Mouse (Mus musculus): ENCODE data around the gene Bgn. TPM values are rescaled to one million over a fixed set of nuclear protein-coding genes. Genes with fewer than 3 reads are reported as not detected.
"Not testable (repeated sequence)": the region's sequence is repeated elsewhere in the genome, so short reads cannot be mapped to it uniquely, and the experiment has no call there.

The Bgn gene
- polyA plus RNA-seq, 1 experiment from 2014 or later, result 14.9 TPM

DNA sequence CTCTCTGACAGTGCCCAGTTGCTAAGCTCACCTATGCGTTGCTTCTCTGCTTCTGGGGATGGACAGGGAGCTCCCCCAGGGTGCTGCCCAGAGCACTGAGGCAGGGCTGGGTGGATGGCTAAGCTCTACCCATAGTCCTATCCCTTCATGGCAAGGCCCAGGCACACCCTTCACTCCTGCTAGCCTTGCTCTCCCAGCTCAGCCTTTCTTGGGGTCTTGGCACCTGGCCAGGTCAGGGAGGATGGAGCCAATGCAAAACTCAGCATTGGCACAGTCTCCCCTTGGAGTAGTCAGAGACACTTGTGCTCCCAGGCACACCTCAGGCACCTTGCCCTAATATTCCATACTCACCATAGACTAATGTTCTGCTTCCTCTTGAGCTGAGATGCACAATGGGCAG lies 674 bp downstream of the Bgn start:
- 0 out of 2 replicates have a peak, but pooled peaks have one; percentile 20 for ATAC-seq

GRCm38 (mm10) chrX:73484870-73485269 lies 1.5 kb downstream of the Bgn start:
- Histone ChIP-seq H3K9me3 (ENCODE audit: control insufficient read depth, low read length) (no peaks in the 10 kb centered on the region), H3K4me1 (replicated peaks; ENCODE audit: control insufficient read depth, insufficient read depth, low read length) (no peaks in the 10 kb centered on the region; the same call in 1 of the 2 replicates), H3K9ac (replicated peaks; ENCODE audit: low read depth, low read length) (no peak overlapping the region), H3K36me3 (ENCODE audit: control insufficient read depth, insufficient read depth) (no peaks in the 10 kb centered on the region), H3K27ac (ENCODE audit: low read length) (no peak overlapping the region), H3K4me3 (replicated peaks; ENCODE audit: low read length) (no peak overlapping the region), H3K4me2 (ENCODE audit: low read length) (no peak overlapping the region), H3K27me3 (replicated peaks; ENCODE audit: control insufficient read depth, insufficient read depth, low read length) (no peaks in the 10 kb centered on the region)
- 89% methylated on average over 4 of the region's 4 CpGs for WGBS
- no peak for ATAC-seq

More for the DNA sequence above, 674 bp downstream of the Bgn start:
- no peak overlapping the region for H3K4me2 ChIP-seq (ENCODE audit: low read length)
- H3K27ac ChIP-seq (ENCODE audit: low read length), result no peak overlapping the region
- 92% methylated on average over 1 of the region's 1 CpGs for WGBS
- no peaks in the 10 kb centered on the region for H3K9me3 ChIP-seq (ENCODE audit: control insufficient read depth, low read length)
- H3K9ac ChIP-seq (replicated peaks; ENCODE audit: low read depth, low read length), result no peak overlapping the region
- H3K27me3 ChIP-seq (replicated peaks; ENCODE audit: control insufficient read depth, insufficient read depth, low read length), result no peaks in the 10 kb centered on the region
- H3K4me3 ChIP-seq (replicated peaks; ENCODE audit: low read length), result 0 out of 2 replicates have a peak overlapping the region, but pooled peaks have one; percentile 3
- no peaks in the 10 kb centered on the region; the same call in 1 of the 2 replicates for H3K4me1 ChIP-seq (replicated peaks; ENCODE audit: control insufficient read depth, insufficient read depth, low read length)
- H3K36me3 ChIP-seq (ENCODE audit: control insufficient read depth, insufficient read depth), result no peaks in the 10 kb centered on the region

DNA sequence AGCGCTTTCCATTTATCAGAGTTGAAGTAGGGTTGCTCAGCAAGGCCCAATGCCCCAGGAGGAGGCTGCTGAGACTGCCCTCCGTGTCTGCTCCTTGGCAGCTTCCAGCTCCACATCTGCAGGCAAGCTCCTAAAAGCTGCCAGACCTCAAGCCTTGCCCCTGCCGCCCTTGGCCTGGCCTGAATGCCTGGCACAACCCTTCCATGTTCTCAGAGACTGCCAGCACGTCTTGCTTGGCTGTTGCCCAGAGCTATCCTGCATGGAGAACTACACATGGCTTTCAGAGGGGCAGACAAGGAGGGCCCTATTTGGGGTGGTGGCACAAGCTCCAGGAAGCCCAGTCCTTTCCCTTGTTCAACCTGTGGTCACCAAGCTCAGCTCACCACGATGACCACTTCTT lies 3.5 kb downstream of the Bgn start:
- Histone ChIP-seq H3K36me3 (ENCODE audit: control insufficient read depth, insufficient read depth) (no peaks in the 10 kb centered on the region), H3K4me3 (replicated peaks; ENCODE audit: low read length) (no peak overlapping the region), H3K4me1 (replicated peaks; ENCODE audit: control insufficient read depth, insufficient read depth, low read length) (no peaks in the 10 kb centered on the region; the same call in 1 of the 2 replicates), H3K4me2 (ENCODE audit: low read length) (no peak overlapping the region), H3K27me3 (replicated peaks; ENCODE audit: control insufficient read depth, insufficient read depth, low read length) (no peaks in the 10 kb centered on the region), H3K9ac (replicated peaks; ENCODE audit: low read depth, low read length) (no peak overlapping the region), H3K27ac (ENCODE audit: low read length) (no peak overlapping the region), H3K9me3 (ENCODE audit: control insufficient read depth, low read length) (no peaks in the 10 kb centered on the region)
- WGBS, result 56% methylated on average over 5 of the region's 5 CpGs
- no peak for ATAC-seq

GRCm38 (mm10) chrX:73490186-73490585 lies 6.8 kb downstream of the Bgn start:
- 64% methylated on average over 4 of the region's 4 CpGs for WGBS
- H3K27ac ChIP-seq (ENCODE audit: low read length), result no peak overlapping the region
- ATAC-seq, result no peak
- H3K27me3 ChIP-seq (replicated peaks; ENCODE audit: control insufficient read depth, insufficient read depth, low read length), result no peaks in the 10 kb centered on the region
- H3K4me3 ChIP-seq (replicated peaks; ENCODE audit: low read length), result no peak overlapping the region
- H3K4me1 ChIP-seq (replicated peaks; ENCODE audit: control insufficient read depth, insufficient read depth, low read length), result no peaks in the 10 kb centered on the region
- H3K9me3 ChIP-seq (ENCODE audit: control insufficient read depth, low read length), result no peaks in the 10 kb centered on the region
- H3K36me3 ChIP-seq (ENCODE audit: control insufficient read depth, insufficient read depth), result no peaks in the 10 kb centered on the region
- no peak overlapping the region for H3K9ac ChIP-seq (replicated peaks; ENCODE audit: low read depth, low read length)
- H3K4me2 ChIP-seq (ENCODE audit: low read length), result no peak overlapping the region

- Histone ChIP-seq H3K9ac (replicated peaks; ENCODE audit: low read depth, low read length) (no peak overlapping the region), H3K4me1 (replicated peaks; ENCODE audit: control insufficient read depth, insufficient read depth, low read length) (no peaks in the 10 kb centered on the region), H3K36me3 (ENCODE audit: control insufficient read depth, insufficient read depth) (no peaks in the 10 kb centered on the region), H3K27me3 (replicated peaks; ENCODE audit: control insufficient read depth, insufficient read depth, low read length) (no peaks in the 10 kb centered on the region), H3K27ac (ENCODE audit: low read length) (no peak overlapping the region), H3K4me2 (ENCODE audit: low read length) (no peak overlapping the region), H3K4me3 (replicated peaks; ENCODE audit: low read length) (no peak overlapping the region), H3K9me3 (ENCODE audit: control insufficient read depth, low read length) (no peaks in the 10 kb centered on the region)
- 73% methylated on average over 3 of the region's 3 CpGs for WGBS
- no peak for ATAC-seq
Observed at GRCm38 (mm10) chrX:73490804-73491203, 7.4 kb downstream of the Bgn start.

DNA sequence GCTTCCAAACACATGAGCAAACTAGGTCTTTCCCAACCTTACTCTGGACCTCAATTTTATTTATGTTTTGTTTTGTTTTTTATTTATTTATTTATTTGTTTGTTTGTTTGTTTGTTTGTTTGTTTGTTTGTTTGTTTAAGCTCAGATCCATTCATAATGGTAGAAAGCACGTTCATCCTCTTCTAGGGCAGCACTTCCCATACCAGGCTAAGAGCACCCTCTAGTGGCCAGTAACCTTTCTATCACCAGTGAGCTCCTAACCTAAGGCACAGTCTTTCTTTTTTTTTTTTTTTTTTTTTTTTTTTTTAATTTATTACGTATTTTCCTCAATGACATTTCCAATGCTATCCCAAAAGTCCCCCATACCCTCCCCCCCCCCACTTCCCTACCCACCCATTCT lies 10.2 kb downstream of the Bgn start:
- H3K9ac ChIP-seq (replicated peaks; ENCODE audit: low read depth, low read length); H3K27ac ChIP-seq (ENCODE audit: low read length); H3K4me2 ChIP-seq (ENCODE audit: low read length); H3K27me3 ChIP-seq (replicated peaks; ENCODE audit: control insufficient read depth, insufficient read depth, low read length); H3K36me3 ChIP-seq (ENCODE audit: control insufficient read depth, insufficient read depth); H3K4me1 ChIP-seq (replicated peaks; ENCODE audit: control insufficient read depth, insufficient read depth, low read length); H3K9me3 ChIP-seq (ENCODE audit: control insufficient read depth, low read length); H3K4me3 ChIP-seq (replicated peaks; ENCODE audit: low read length): not testable (repeated sequence)
- ATAC-seq, result peak; percentile 87
- 8% methylated on average over 1 of the region's 2 CpGs for WGBS

DNA sequence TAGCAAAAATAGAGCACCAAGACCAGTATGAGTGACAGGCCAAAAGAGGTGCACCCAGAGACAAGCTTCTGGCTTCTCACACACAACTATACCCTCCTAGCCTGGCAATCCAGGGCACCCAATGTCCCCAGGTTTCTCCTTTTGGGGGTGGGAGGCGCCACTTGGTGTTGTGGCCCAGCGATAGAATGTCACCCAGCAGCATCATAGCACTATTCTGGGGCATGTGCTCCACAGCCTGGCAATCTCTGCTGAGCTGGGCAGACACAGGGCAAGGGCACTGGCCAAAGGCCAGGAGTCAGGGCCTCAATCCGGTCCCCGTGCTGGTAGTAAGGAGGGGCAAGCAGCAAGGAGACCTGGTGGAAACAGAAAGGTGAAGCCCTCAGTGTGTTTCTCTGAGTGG lies 13.3 kb downstream of the Bgn start:
- no peaks in the 10 kb centered on the region for H3K4me1 ChIP-seq (replicated peaks; ENCODE audit: control insufficient read depth, insufficient read depth, low read length)
- H3K9me3 ChIP-seq (ENCODE audit: control insufficient read depth, low read length), result no peaks in the 10 kb centered on the region
- no peak overlapping the region for H3K9ac ChIP-seq (replicated peaks; ENCODE audit: low read depth, low read length)
- no peaks in the 10 kb centered on the region for H3K36me3 ChIP-seq (ENCODE audit: control insufficient read depth, insufficient read depth)
- no peak overlapping the region for H3K4me2 ChIP-seq (ENCODE audit: low read length)
- H3K4me3 ChIP-seq (replicated peaks; ENCODE audit: low read length), result no peak overlapping the region
- ATAC-seq, result no peak
- 93% methylated on average over 4 of the region's 4 CpGs for WGBS
- no peaks in the 10 kb centered on the region for H3K27me3 ChIP-seq (replicated peaks; ENCODE audit: control insufficient read depth, insufficient read depth, low read length)
- H3K27ac ChIP-seq (ENCODE audit: low read length), result no peak overlapping the region

DNA sequence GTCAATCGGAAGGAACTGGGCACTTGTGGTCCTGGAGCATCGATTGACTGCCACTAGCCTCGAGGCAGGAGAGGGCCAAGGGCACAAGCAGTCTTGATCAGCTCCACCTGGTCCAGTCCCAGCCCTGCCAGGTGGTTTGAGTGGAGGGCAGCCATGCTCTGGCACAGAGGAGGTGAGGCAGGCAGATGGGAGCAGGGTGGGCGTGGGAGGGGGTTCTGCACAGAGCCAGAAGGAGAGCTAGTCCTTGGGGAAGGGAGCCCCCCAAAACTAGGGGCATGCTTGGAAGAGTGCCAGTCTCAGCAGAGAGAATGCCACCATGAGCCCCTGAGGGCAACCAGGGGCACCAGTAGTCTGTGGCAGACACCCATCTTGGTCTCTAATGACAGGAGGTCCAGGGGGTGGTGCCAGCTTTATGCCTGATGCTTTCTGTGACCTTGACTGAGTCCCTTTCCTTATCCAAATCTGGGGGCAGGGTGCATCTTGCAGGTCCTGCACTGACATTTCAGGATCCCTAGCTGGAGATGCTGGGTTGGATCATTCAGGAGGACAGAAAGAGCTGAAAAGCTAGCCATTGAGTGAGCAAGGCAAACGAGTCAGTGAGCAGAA lies 21.8 kb downstream of the Bgn start:
- no peak for ATAC-seq
- Histone ChIP-seq H3K27me3 (replicated peaks; ENCODE audit: control insufficient read depth, insufficient read depth, low read length) (no peaks in the 10 kb centered on the region), H3K9me3 (ENCODE audit: control insufficient read depth, low read length) (no peaks in the 10 kb centered on the region), H3K4me2 (ENCODE audit: low read length) (no peak overlapping the region), H3K9ac (replicated peaks; ENCODE audit: low read depth, low read length) (no peak overlapping the region), H3K4me1 (replicated peaks; ENCODE audit: control insufficient read depth, insufficient read depth, low read length) (no peaks in the 10 kb centered on the region; the same call in 1 of the 2 replicates), H3K27ac (ENCODE audit: low read length) (no peak overlapping the region), H3K4me3 (replicated peaks; ENCODE audit: low read length) (no peak overlapping the region), H3K36me3 (ENCODE audit: control insufficient read depth, insufficient read depth) (no peaks in the 10 kb centered on the region)
- 69% methylated on average over 5 of the region's 5 CpGs for WGBS

DNA sequence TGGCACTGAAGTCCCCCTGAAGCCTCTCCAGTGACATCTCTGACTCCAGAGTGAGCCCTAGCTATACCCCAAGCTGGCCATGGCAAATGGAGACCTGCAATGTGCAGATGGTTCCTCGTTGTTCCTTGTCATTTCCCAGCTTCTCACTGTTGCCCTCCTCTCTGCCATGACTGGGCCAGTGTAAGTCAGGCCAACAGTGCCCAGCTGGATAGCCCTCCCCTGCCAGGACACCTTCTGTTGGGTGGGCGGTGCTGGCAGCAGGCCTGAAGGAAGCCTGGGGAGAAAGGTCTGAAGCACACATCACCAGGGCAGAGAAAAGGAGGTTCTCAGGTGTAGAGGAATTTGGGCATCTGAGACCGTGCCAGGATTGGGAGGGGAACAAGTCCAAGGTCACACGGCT lies 23.2 kb downstream of the Bgn start:
- Histone ChIP-seq H3K9ac (replicated peaks; ENCODE audit: low read depth, low read length) (no peak overlapping the region), H3K4me3 (replicated peaks; ENCODE audit: low read length) (no peak overlapping the region), H3K36me3 (ENCODE audit: control insufficient read depth, insufficient read depth) (no peaks in the 10 kb centered on the region), H3K9me3 (ENCODE audit: control insufficient read depth, low read length) (no peaks in the 10 kb centered on the region), H3K4me2 (ENCODE audit: low read length) (no peak overlapping the region), H3K4me1 (replicated peaks; ENCODE audit: control insufficient read depth, insufficient read depth, low read length) (no peaks in the 10 kb centered on the region; the same call in 1 of the 2 replicates), H3K27ac (ENCODE audit: low read length) (no peak overlapping the region), H3K27me3 (replicated peaks; ENCODE audit: control insufficient read depth, insufficient read depth, low read length) (no peaks in the 10 kb centered on the region)
- 67% methylated on average over 4 of the region's 4 CpGs for WGBS
- no peak for ATAC-seq

- Histone ChIP-seq H3K4me2 (ENCODE audit: low read length) (no peak overlapping the region), H3K9ac (replicated peaks; ENCODE audit: low read depth, low read length) (no peak overlapping the region), H3K36me3 (ENCODE audit: control insufficient read depth, insufficient read depth) (no peaks in the 10 kb centered on the region), H3K4me1 (replicated peaks; ENCODE audit: control insufficient read depth, insufficient read depth, low read length) (no peaks in the 10 kb centered on the region; the same call in 1 of the 2 replicates), H3K27me3 (replicated peaks; ENCODE audit: control insufficient read depth, insufficient read depth, low read length) (no peaks in the 10 kb centered on the region), H3K9me3 (ENCODE audit: control insufficient read depth, low read length) (no peaks in the 10 kb centered on the region), H3K4me3 (replicated peaks; ENCODE audit: low read length) (no peak overlapping the region), H3K27ac (ENCODE audit: low read length) (no peak overlapping the region)
- no peak for ATAC-seq
- WGBS, result 70% methylated on average over 3 of the region's 3 CpGs
Observed at GRCm38 (mm10) chrX:73509209-73509608, 25.8 kb downstream of the Bgn start.
